Mouse (Mus musculus) frontal cortex, postnatal 25 days (tissue): ENCODE results near the gene Tnfrsf8.

Source experiments
- DNase-seq, 2 experiments: peaks; one replicate each; pipeline ENCODE4 v3.0.0; 2022; ENCODE audit warnings: low spot score in 2 of 2

Tnfrsf8 gene

GRCm38 (mm10) chr4:145233487-145234228 lies 81.3 kb downstream of the Tnfrsf8 start:
- no peak for DNase-seq

- no peak for DNase-seq
Measured at GRCm38 (mm10) chr4:145231732-145232131, 83.2 kb downstream of the Tnfrsf8 start.

GRCm38 (mm10) chr4:145230647-145231046 lies 84.3 kb downstream of the Tnfrsf8 start:
- no peak for DNase-seq

GRCm38 (mm10) chr4:145229524-145230163 lies 85.3 kb downstream of the Tnfrsf8 start:
- DNase-seq, result no peak

GRCm38 (mm10) chr4:145229051-145229450 lies 85.9 kb downstream of the Tnfrsf8 start:
- no peak for DNase-seq

GRCm38 (mm10) chr4:145224613-145225012 lies 90.4 kb downstream of the Tnfrsf8 start:
- no peak for DNase-seq

- no peak for DNase-seq
Measured at GRCm38 (mm10) chr4:145222064-145222463, 92.9 kb downstream of the Tnfrsf8 start.

GRCm38 (mm10) chr4:145221379-145221778 lies 93.6 kb downstream of the Tnfrsf8 start:
- DNase-seq, result no peak

GRCm38 (mm10) chr4:145220001-145220400 lies 95.0 kb downstream of the Tnfrsf8 start:
- DNase-seq, result no peak

GRCm38 (mm10) chr4:145219240-145219985 lies 95.6 kb downstream of the Tnfrsf8 start:
- no peak for DNase-seq

- DNase-seq, result no peak
Measured at GRCm38 (mm10) chr4:145217837-145218236, 97.1 kb downstream of the Tnfrsf8 start.
